Mouse (Mus musculus) CH12.LX (cell line): Measurements from ENCODE around the gene Mettl7a2.

Experiments used
- CTCF ChIP-seq, 2 experiments: IDR thresholded peaks in 1 of 2; conservative IDR thresholded peaks in 1 of 2; 2 replicates each; pipeline ENCODE4 v1.5.1; 2011 to 2012; ENCODE audit warnings: low read depth in 2 of 2, low read length in 2 of 2, improper control_type of control experiment in 1 of 2, inconsistent platforms in 1 of 2, mild to moderate bottlenecking in 1 of 2, moderate library complexity in 1 of 2
- E2F4 ChIP-seq: IDR thresholded peaks from 2 replicates; pipeline ENCODE4 v1.6.1; 2011; ENCODE audit warnings: low read depth, low read length, improper control_type of control experiment; ENCODE audit not compliant: insufficient replicate concordance
- ETS1 ChIP-seq: conservative IDR thresholded peaks from 2 replicates; pipeline ENCODE4 v1.6.1; 2012; ENCODE audit warnings: low read depth, mild to moderate bottlenecking, inconsistent platforms, low read length, improper control_type of control experiment, moderate library complexity
- HCFC1 ChIP-seq: IDR thresholded peaks from 2 replicates; pipeline ENCODE4 v1.6.1; 2012; ENCODE audit warnings: low read depth, mild to moderate bottlenecking, inconsistent platforms, low read length, improper control_type of control experiment
- KAT2A ChIP-seq: IDR thresholded peaks from 2 replicates; pipeline ENCODE4 v1.6.1; 2012; ENCODE audit warnings: low read length, improper control_type of control experiment, inconsistent platforms; ENCODE audit not compliant: insufficient replicate concordance
- PAX5 ChIP-seq: IDR thresholded peaks from 2 replicates; pipeline ENCODE4 v1.6.1; 2012; ENCODE audit warnings: low read length, inconsistent platforms, mixed read lengths
- POLR2A ChIP-seq: IDR thresholded peaks from 2 replicates; pipeline ENCODE4 v1.6.1; 2011; ENCODE audit warnings: low read depth, mild to moderate bottlenecking, improper control_type of control experiment, low read length
- POLR2AphosphoS2 ChIP-seq: IDR thresholded peaks from 2 replicates; pipeline ENCODE4 v1.6.1; 2011; ENCODE audit warnings: low read depth, low read length, improper control_type of control experiment
- TCF12 ChIP-seq: IDR thresholded peaks from 2 replicates; pipeline ENCODE4 v1.6.1; 2014; ENCODE audit warnings: low read depth, mild to moderate bottlenecking, inconsistent platforms, low read length, improper control_type of control experiment
- USF2 ChIP-seq: conservative IDR thresholded peaks from 2 replicates; pipeline ENCODE4 v1.6.1; 2011; ENCODE audit warnings: low read depth, low read length, improper control_type of control experiment
- ZC3H11A ChIP-seq: IDR thresholded peaks from 2 replicates; pipeline ENCODE4 v1.6.1; 2012; ENCODE audit warnings: low read depth, mild to moderate bottlenecking, inconsistent platforms, low read length, improper control_type of control experiment

- TF ChIP-seq E2F4 (no peak), POLR2A (no peak), ZC3H11A (no peak), USF2 (no peak), CTCF (conservative IDR thresholded peaks at IDR 0.05 in 1 of 2, IDR thresholded peaks at IDR 0.05 in 1 of 2; ENCODE audit: low read depth in 2 of 2, low read length in 2 of 2) (no peak), ETS1 (no peak), KAT2A (no peak), TCF12 (no peak), HCFC1 (no peak), POLR2AphosphoS2 (no peak), PAX5 (no peak)
Observed at GRCm38 (mm10) chr15:100391599-100391998, 38.6 kb downstream of the Mettl7a2 start.
